Mouse (Mus musculus): ENCODE measurements around the gene Avl9.

Avl9 gene

GRCm38 (mm10) chr6:56714574-56715269 lies at the start of gene Avl9:
Gene Avl9 (plus strand): TSS chr6:56714899.
- ATAC-seq (ENCODE audit: insufficient number of reproducible peaks, low FRiP score, low TSS enrichment): peak; percentile 98

- no peak for ATAC-seq (ENCODE audit: insufficient number of reproducible peaks, low FRiP score, low TSS enrichment)
Measured at GRCm38 (mm10) chr6:56688238-56688637, 26.5 kb upstream of the Avl9 start.

GRCm38 (mm10) chr6:56691205-56691604 lies 23.5 kb upstream of the Avl9 start:
- ATAC-seq (ENCODE audit: insufficient number of reproducible peaks, low FRiP score, low TSS enrichment): peak; percentile 72; the same call in 1 of the 2 replicates

- ATAC-seq (ENCODE audit: insufficient number of reproducible peaks, low FRiP score, low TSS enrichment): no peak
Measured at GRCm38 (mm10) chr6:56692445-56692844, 22.3 kb upstream of the Avl9 start.

GRCm38 (mm10) chr6:56703931-56704900 lies 10.5 kb upstream of the Avl9 start, which contains the start of gene Lsm5:
Gene Lsm5 (minus strand): TSS chr6:56704710.
- ATAC-seq (ENCODE audit: insufficient number of reproducible peaks, low FRiP score, low TSS enrichment): peak; percentile 95

GRCm38 (mm10) chr6:56714186-56714573 lies 519 bp upstream of the Avl9 start:
- ATAC-seq (ENCODE audit: insufficient number of reproducible peaks, low FRiP score, low TSS enrichment): no peak

- ATAC-seq (ENCODE audit: insufficient number of reproducible peaks, low FRiP score, low TSS enrichment): no peak; the same call in 1 of the 2 replicates
Measured at GRCm38 (mm10) chr6:56715270-56715666, 569 bp downstream of the Avl9 start.

GRCm38 (mm10) chr6:56719071-56719470 lies 4.4 kb downstream of the Avl9 start:
- no peak for ATAC-seq (ENCODE audit: insufficient number of reproducible peaks, low FRiP score, low TSS enrichment)

GRCm38 (mm10) chr6:56720877-56721276 lies 6.2 kb downstream of the Avl9 start:
- no peak for ATAC-seq (ENCODE audit: insufficient number of reproducible peaks, low FRiP score, low TSS enrichment)

- ATAC-seq (ENCODE audit: insufficient number of reproducible peaks, low FRiP score, low TSS enrichment): peak; percentile 75
Measured at GRCm38 (mm10) chr6:56732545-56732944, 17.8 kb downstream of the Avl9 start.

GRCm38 (mm10) chr6:56745950-56746543 lies 31.3 kb downstream of the Avl9 start:
- no peak for ATAC-seq (ENCODE audit: insufficient number of reproducible peaks, low FRiP score, low TSS enrichment)

- ATAC-seq (ENCODE audit: insufficient number of reproducible peaks, low FRiP score, low TSS enrichment): no peak
Measured at GRCm38 (mm10) chr6:56753719-56754118, 39.0 kb downstream of the Avl9 start.

GRCm38 (mm10) chr6:56756117-56756516 lies 41.4 kb downstream of the Avl9 start:
- ATAC-seq (ENCODE audit: insufficient number of reproducible peaks, low FRiP score, low TSS enrichment): no peak

GRCm38 (mm10) chr6:56759324-56759723 lies 44.6 kb downstream of the Avl9 start:
- ATAC-seq (ENCODE audit: insufficient number of reproducible peaks, low FRiP score, low TSS enrichment): no peak

GRCm38 (mm10) chr6:56765265-56765664 lies 50.6 kb downstream of the Avl9 start:
- ATAC-seq (ENCODE audit: insufficient number of reproducible peaks, low FRiP score, low TSS enrichment): no peak

GRCm38 (mm10) chr6:56765696-56766095 lies 51.0 kb downstream of the Avl9 start:
- no peak for ATAC-seq (ENCODE audit: insufficient number of reproducible peaks, low FRiP score, low TSS enrichment)

GRCm38 (mm10) chr6:56775816-56776215 lies 61.1 kb downstream of the Avl9 start:
- no peak for ATAC-seq (ENCODE audit: insufficient number of reproducible peaks, low FRiP score, low TSS enrichment)

GRCm38 (mm10) chr6:56779636-56780035 lies 64.9 kb downstream of the Avl9 start:
- ATAC-seq (ENCODE audit: insufficient number of reproducible peaks, low FRiP score, low TSS enrichment): no peak

- no peak for ATAC-seq (ENCODE audit: insufficient number of reproducible peaks, low FRiP score, low TSS enrichment)
Measured at GRCm38 (mm10) chr6:56783561-56784272, 69.0 kb downstream of the Avl9 start.

- ATAC-seq (ENCODE audit: insufficient number of reproducible peaks, low FRiP score, low TSS enrichment): no peak
Measured at GRCm38 (mm10) chr6:56785068-56785467, 70.4 kb downstream of the Avl9 start.
